Mouse (Mus musculus) forelimb bud, embryonic 11.5 days (tissue): ENCODE measurements around the gene Leng9.

ENCODE experiments used
- DNase-seq: peaks from one replicate; pipeline ENCODE4 v3.0.0-alpha.2; 2012; ENCODE audit warnings: low read depth, low spot score

Leng9 gene

GRCm38 (mm10) chr7:4144766-4145551 is 5.2 kb downstream of the Leng9 start:
- DNase-seq, result no peak

DNA sequence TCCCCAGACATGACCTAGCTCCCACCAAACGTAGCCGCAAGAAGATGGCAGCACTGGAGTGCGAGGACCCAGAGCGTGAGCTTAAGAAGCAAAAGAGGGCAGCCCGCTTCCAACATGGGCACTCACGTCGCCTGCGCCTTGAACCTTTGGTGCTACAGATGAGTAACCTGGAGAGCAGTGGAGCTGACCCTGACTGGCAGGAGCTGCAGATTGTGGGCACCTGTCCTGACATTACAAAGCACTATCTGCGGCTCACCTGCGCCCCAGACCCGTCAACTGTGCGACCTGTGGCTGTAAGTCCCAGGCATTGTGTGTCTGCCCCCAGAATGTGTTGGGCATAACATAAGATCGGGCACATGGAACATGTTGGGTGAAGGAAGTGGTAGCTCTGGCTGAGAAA is 6.1 kb downstream of the Leng9 start:
- DNase-seq, result no peak

- no peak for DNase-seq
Measured at GRCm38 (mm10) chr7:4143506-4143905, 6.7 kb downstream of the Leng9 start.

- DNase-seq, result no peak
Measured at GRCm38 (mm10) chr7:4142796-4143445, 7.3 kb downstream of the Leng9 start.

GRCm38 (mm10) chr7:4141648-4142325 is 8.4 kb downstream of the Leng9 start:
- DNase-seq, result no peak

- DNase-seq, result no peak
Measured at GRCm38 (mm10) chr7:4139391-4139790, 10.8 kb downstream of the Leng9 start.

DNA sequence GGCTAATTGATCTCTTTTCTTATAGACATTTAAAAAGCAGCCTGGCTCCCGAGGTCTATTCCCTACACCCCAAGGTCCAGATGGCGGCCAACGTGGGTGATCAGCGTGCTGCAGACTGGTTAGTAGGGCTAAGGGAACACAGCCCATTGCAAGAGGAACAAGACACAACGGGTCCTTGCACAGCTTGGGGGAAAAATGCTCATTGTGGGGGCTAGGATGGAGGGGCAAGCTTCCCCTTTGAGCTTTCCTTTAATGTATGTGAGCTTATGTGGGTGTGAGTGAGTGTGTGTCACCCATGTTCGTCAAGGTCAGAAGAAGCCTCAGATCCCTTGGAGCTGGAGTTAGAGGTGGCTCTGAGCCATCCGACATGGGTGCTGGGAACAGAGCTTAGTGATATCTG is 11.5 kb downstream of the Leng9 start:
- DNase-seq, result no peak

GRCm38 (mm10) chr7:4138181-4138580 is 12.0 kb downstream of the Leng9 start:
- no peak for DNase-seq

- no peak for DNase-seq
Measured at GRCm38 (mm10) chr7:4137746-4138145, 12.4 kb downstream of the Leng9 start.

DNA sequence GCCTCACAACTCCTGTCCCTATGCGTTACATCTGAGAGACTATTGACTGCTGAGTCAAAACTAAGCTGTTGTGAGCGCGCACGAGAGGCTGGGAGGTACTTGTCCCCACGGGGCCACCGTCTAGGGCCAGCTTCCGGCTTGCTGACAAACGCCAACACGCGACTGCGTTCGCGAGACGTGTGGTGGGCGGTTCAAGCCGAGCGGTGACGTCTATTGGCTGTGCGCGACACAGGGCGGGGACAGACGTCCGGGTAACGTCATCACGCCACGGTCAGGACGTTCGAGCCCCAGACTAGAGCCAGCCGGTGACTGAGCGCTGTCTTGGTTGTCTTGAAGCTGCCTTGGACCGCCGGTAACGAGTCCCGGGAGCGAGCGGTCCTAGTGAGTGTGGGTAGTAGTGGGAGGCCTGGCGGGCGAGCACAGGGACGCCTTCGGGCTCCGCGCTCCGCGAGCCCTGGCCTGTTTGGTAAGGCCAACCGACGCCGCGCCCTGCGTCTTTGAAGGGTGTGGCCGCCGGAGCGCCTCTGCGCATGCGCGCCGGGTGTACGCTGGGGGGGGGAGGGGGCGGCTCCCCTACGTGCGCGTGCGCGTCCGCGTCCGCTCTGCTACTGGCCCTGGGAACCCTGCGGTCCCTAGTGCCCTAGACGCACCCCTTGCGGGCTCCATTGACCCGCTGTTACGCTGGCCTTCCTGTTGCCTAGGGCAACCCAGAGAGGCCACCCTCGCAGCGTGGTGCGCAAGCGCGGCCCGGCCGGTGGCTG is 13.2 kb downstream of the Leng9 start, which contains the start of gene Leng8:
TSS of gene Leng8 (plus strand) at position 269 of the 761 bp plus-strand sequence.
- DNase-seq, result peak; percentile 98

DNA sequence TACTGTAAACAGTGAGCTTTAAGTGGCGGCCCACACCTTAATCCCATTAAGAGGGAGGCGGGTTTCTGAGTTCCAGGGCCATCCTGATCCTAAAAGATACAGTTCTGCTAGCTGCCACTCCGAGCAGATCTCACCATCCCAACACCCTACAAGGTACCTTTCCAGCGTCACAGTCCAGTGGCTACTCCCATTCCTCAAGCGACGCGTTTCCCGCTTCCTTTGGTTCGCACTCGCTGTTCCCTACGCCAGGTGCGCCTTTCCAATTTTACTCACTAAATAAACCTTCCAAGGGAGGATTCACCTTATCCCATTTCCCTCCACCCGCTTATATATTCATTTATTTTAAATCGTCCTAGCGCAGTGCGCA is 13.8 kb downstream of the Leng9 start:
- DNase-seq, result no peak

DNA sequence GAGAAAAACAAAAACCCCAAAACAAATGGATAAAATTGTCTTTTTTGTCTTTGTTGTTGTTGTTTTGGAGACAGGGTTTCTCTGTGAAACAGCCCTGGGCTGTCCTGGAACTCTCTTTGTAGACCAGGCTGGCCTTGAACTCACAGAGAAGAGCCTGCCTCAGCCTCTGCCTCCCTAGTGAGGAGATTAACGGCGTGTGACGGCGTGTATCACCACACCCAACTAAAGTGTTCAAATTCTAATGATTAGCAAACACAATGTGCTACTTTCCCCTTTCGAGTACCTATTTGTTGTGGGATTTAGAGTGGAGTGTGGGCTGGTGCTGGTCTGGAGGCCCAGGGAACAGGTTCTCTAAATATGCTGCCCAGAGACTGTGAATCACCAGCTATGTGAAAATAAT is 15.3 kb downstream of the Leng9 start:
- DNase-seq, result no peak

- no peak for DNase-seq
Measured at GRCm38 (mm10) chr7:4132998-4133397, 17.2 kb downstream of the Leng9 start.

DNA sequence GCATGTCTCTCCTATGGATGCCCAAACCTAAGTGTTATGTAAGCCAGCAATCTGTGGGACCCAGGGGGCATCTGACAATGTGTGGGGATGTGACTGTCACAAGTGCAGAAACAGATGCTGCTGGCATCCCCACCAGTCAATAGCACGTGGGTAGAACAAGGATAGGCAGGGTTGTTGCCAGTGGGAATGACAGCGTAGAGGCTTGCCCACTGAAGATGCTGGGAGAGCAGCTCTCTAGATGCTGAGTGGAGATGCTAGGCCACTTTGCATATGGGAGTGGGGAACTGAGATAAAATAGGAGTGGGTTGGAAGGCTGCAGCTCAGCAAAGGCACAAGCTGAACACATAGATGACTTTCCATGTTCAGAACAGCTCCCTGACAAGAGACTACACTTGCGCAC is 17.6 kb downstream of the Leng9 start:
- no peak for DNase-seq

- no peak for DNase-seq
Measured at GRCm38 (mm10) chr7:4131964-4132363, 18.2 kb downstream of the Leng9 start.

- DNase-seq, result peak; percentile 83
Measured at GRCm38 (mm10) chr7:4130686-4131452, 19.3 kb downstream of the Leng9 start.

DNA sequence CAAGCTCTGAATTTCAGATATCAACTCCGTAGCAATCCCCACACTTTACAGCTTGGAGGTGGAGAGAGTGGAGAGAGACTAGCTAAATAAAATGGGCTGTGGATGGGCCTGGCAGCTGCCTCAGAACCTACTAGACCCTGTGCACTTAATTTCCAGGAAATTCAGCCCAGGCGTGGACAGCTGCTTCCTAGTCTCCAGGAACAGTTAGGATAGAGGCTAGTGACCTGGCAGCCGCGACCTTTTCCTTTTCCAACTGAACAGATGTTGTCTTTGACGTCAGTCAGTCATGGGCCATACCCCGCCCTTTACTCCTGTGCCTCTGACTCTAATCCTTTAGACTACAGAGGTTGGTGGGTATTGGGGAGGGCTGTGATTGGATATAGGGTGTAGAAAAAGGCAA is 21.3 kb downstream of the Leng9 start:
- DNase-seq, result no peak

- DNase-seq, result no peak
Measured at GRCm38 (mm10) chr7:4127894-4128293, 22.3 kb downstream of the Leng9 start.

DNA sequence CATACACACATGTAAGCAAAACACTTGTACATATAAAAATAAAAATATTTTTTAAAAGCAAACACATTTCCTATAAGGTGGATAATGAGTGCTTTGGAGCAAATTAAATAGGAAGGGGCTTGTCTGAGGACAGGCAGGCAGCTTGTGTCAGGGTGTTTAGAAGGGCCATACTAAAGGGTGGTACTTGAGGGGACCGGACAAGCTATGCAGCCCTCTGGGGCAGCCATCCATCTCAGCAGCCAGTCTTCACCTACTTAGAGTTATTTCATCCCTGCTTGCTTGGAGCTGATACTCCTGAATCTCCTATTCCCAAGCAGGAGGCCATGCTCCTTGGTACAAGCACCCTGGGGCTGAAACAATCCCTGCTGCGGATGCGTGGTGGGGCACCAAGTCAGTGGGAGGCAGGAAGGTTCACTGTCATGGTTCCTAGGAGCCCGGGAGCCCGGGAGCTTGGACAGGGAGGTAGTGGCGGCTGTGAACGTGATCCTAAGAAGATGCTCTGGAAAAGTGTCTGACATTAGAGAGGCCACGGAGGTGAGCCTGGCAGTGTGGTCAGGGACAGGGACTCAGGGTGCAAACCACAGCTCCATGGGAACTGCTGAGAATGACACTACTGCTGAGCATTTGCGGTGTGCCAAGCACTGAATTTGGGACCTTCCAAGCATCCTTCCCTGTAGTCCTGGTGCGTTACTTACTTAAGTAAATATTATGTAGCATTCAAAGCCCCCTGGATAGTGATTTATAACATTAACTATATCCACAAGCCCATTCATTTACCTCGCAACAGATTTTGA is 23.0 kb downstream of the Leng9 start:
- DNase-seq, result no peak

DNA sequence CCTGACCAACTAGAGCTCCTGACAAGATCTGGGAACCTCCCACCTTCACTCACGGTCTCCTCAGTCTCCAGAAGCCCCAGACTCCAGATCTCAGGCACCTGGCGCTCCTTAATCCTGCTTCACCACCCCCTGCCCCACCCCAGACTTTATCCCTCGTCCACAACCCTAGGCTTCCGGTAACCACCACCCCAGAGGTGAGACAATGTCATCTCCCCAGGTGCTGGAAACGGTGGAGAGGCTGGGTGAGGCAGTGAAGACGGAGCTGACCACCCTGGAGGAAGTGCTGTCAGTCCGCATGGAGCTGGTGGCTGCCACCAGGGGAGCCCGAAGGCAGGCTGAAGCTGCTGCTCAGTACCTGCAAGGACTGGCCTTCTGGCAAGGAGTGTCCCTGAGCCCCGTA is 24.9 kb downstream of the Leng9 start:
- no peak for DNase-seq
